Mouse (Mus musculus) lung, embryonic 14.5 days (tissue): Measurements from ENCODE around the gene Ppp1r2. TPM values are rescaled to one million over a fixed set of nuclear protein-coding genes. Genes with fewer than 3 reads are reported as not detected.

Experiments used
- ATAC-seq: fragments of 200-750 bp; cut with Nextera tagmentation; 2 replicates; pipeline ENCODE4 v1.8.0; 2017; ENCODE audit warnings: mild to moderate bottlenecking, moderate TSS enrichment, moderate library complexity; ENCODE audit not compliant: insufficient read depth
- DNase-seq: peaks from one replicate; pipeline ENCODE4 v3.0.0-alpha.2; 2015
- H3K27ac ChIP-seq: fragments of 300-500 bp; sonication (generic); 2 replicates; pipeline ENCODE4 v1.5.1; 2014; ENCODE audit warnings: low read depth, mild to moderate bottlenecking, moderate library complexity
- H3K27me3 ChIP-seq: fragments of 300-500 bp; sonication (generic); 2 replicates; pipeline ENCODE4 v1.6.1; 2014; ENCODE audit warnings: low read length, control low read depth; ENCODE audit not compliant: insufficient read depth
- H3K36me3 ChIP-seq: fragments of 300-500 bp; sonication (generic); 2 replicates; pipeline ENCODE4 v1.6.1; 2014; ENCODE audit warnings: control low read depth; ENCODE audit not compliant: insufficient read depth
- H3K4me1 ChIP-seq: fragments of 300-500 bp; sonication (generic); 2 replicates; pipeline ENCODE4 v1.6.1; 2014; ENCODE audit warnings: antibody characterized with exemption, control low read depth; ENCODE audit not compliant: insufficient read depth
- H3K4me2 ChIP-seq: fragments of 300-500 bp; sonication (generic); 2 replicates; pipeline ENCODE4 v1.6.1; 2014; ENCODE audit warnings: mild to moderate bottlenecking
- H3K4me3 ChIP-seq: fragments of 300-500 bp; sonication (generic); 2 replicates; pipeline ENCODE4 v1.5.1; 2014; ENCODE audit warnings: low read depth, low read length
- H3K9ac ChIP-seq: fragments of 300-500 bp; sonication (generic); 2 replicates; pipeline ENCODE4 v1.6.1; 2014
- H3K9me3 ChIP-seq: fragments of 300-500 bp; sonication (generic); 2 replicates; pipeline ENCODE4 v1.6.1; 2016; ENCODE audit warnings: low read depth, low read length, control low read depth
- CTCF ChIP-seq: IDR thresholded peaks from 2 replicates; pipeline ENCODE4 v1.5.1; 2016; ENCODE audit warnings: antibody characterized with exemption, low read depth
- WGBS: fragments of 180-500 bp; shearing (Covaris S2); extraction: QIAGEN DNeasy Blood & Tissue Kit; methylation state at CpG from one replicate; pipeline ENCODE4 v1.1.7; 2014; 5-methylcytosine and 5-hydroxymethylcytosine counted together
- polyA plus RNA-seq: library from polyadenylated mRNA; unstranded; fragments of >200 nt; fragmentation: Nextera tagmentation; extraction: Ambion mirVana; gene quantifications from 2 replicates; pipeline ENCODE4 v1.2.1, GENCODE M21; 2014

Gene Ppp1r2
- polyA plus RNA-seq, 1 experiment from 2014 or later, result 104 TPM

GRCm38 (mm10) chr16:31287712-31288111 lies 12.6 kb upstream of the Ppp1r2 start:
- Histone ChIP-seq H3K9me3 (no peaks in the 10 kb centered on the region), H3K4me1 (peaks cover 15% of the 10 kb centered on the region), H3K36me3 (no peaks in the 10 kb centered on the region), H3K27me3 (no peaks in the 10 kb centered on the region), H3K9ac (no peak overlapping the region), H3K4me3 (no peak overlapping the region), H3K27ac (no peak overlapping the region), H3K4me2 (no peak overlapping the region)
- WGBS, result 69% methylated on average over 3 of the region's 3 CpGs
- ATAC-seq, result no peak
- DNase-seq, result no peak
- no peak for TF ChIP-seq CTCF

GRCm38 (mm10) chr16:31286801-31287488 lies 11.9 kb upstream of the Ppp1r2 start:
- WGBS, result 88% methylated on average over 11 of the region's 11 CpGs
- Histone ChIP-seq H3K4me3 (no peak overlapping the region), H3K36me3 (no peaks in the 10 kb centered on the region), H3K27ac (no peak overlapping the region), H3K4me1 (peaks cover 12% of the 10 kb centered on the region), H3K4me2 (no peak overlapping the region), H3K9ac (no peak overlapping the region), H3K9me3 (no peaks in the 10 kb centered on the region), H3K27me3 (no peaks in the 10 kb centered on the region)
- DNase-seq, result no peak
- no peak for TF ChIP-seq CTCF
- no peak for ATAC-seq

DNA sequence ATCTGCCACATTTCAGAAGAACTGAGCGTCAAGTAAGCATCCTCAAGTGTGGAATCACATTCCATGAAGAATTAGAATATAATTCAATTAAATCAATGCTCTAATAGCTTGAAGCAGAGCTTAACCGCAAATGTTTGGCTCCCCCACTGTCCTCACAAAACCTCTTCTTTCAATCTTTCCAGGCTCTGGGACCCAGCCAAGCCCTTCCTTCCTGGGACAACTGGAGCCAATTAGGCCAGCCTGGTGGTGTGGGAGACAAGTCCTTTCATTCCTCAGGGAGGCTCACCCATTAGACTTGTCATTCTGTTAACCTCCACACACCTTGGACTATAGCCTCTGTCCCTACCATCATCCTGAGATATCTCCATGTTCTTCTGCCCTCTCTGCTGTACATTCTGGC lies 6.9 kb upstream of the Ppp1r2 start:
- Histone ChIP-seq H3K36me3 (no peaks in the 10 kb centered on the region), H3K27ac (no peak overlapping the region), H3K4me2 (no peak overlapping the region), H3K4me1 (no peaks in the 10 kb centered on the region), H3K27me3 (no peaks in the 10 kb centered on the region), H3K9ac (no peak overlapping the region), H3K4me3 (no peak overlapping the region), H3K9me3 (no peaks in the 10 kb centered on the region)
- DNase-seq (no peak), ATAC-seq (no peak)
- 86% methylated on average over 2 of the region's 2 CpGs for WGBS
- TF ChIP-seq CTCF, result no peak

- Histone ChIP-seq H3K4me2 (no peak overlapping the region), H3K4me3 (no peak overlapping the region), H3K27ac (no peak overlapping the region), H3K9ac (no peak overlapping the region), H3K36me3 (no peaks in the 10 kb centered on the region), H3K27me3 (no peaks in the 10 kb centered on the region), H3K4me1 (no peaks in the 10 kb centered on the region), H3K9me3 (no peaks in the 10 kb centered on the region)
- ATAC-seq, result no peak
- DNase-seq, result no peak
- WGBS, result 91% methylated on average over 4 of the region's 4 CpGs
- no peak for TF ChIP-seq CTCF
Measured at GRCm38 (mm10) chr16:31280176-31280575, 5.1 kb upstream of the Ppp1r2 start.

- H3K36me3 ChIP-seq, result no peaks in the 10 kb centered on the region
- no peak overlapping the region for H3K27ac ChIP-seq
- no peaks in the 10 kb centered on the region for H3K27me3 ChIP-seq
- peaks cover under 1% of the 10 kb centered on the region; the same call in 1 of the 2 replicates for H3K4me1 ChIP-seq
- no peak overlapping the region for H3K9ac ChIP-seq
- no peak for TF ChIP-seq CTCF
- WGBS, result 54% methylated on average over 6 of the region's 6 CpGs
- DNase-seq (no peak), ATAC-seq (no peak)
- H3K4me2 ChIP-seq, result no peak overlapping the region
- no peaks in the 10 kb centered on the region for H3K9me3 ChIP-seq
- H3K4me3 ChIP-seq, result no peak overlapping the region
Measured at GRCm38 (mm10) chr16:31278581-31278980, 3.5 kb upstream of the Ppp1r2 start.

DNA sequence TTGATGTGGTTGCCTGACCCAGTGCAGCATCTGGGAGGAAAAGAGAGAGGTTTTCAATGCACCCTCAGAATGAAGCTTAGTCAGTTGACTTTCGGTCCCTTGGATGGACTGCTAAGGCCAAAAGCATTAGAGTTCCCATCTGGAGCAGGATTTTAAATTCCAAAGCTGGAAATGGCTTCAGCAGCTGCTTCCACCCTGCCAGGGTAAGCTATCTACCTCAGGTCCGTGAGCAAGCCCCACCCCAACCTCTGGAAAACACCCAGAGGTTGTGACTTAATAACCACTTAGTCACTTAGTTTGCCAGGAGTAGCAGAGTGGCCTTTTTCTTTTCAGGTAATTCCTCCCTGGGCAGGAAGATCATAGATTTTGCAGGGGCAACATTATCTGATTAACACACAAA lies 3.0 kb upstream of the Ppp1r2 start:
- Histone ChIP-seq H3K9ac (no peak overlapping the region), H3K36me3 (no peaks in the 10 kb centered on the region), H3K27ac (no peak overlapping the region), H3K27me3 (no peaks in the 10 kb centered on the region), H3K4me2 (no peak overlapping the region), H3K4me1 (peaks cover 6% of the 10 kb centered on the region), H3K4me3 (no peak overlapping the region), H3K9me3 (no peaks in the 10 kb centered on the region)
- TF ChIP-seq CTCF, result no peak
- no peak for ATAC-seq
- DNase-seq, result no peak
- WGBS, result 57% methylated on average over 2 of the region's 2 CpGs

DNA sequence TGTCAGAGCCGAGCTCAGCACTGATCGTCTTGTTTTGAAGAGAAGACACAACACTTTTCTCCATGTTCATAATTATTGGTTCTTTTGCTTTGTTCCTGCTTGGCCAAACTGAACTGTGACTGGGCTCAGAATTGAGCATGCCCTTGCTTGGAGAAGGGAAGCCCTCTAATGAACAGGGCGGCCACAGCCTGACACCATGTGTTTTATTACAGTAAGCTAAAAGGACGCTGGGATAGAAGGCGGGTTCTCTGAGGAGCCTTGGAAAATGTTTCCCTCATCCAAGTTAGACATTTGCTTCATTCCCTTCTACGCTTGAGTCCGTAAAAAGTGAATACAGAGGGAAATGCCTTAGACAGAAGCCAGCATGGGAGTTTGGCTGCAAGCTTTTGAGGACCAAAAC lies 1.9 kb upstream of the Ppp1r2 start:
- H3K36me3 ChIP-seq, result no peaks in the 10 kb centered on the region
- ATAC-seq (no peak), DNase-seq (no peak)
- no peak overlapping the region for H3K4me3 ChIP-seq
- peaks cover 15% of the 10 kb centered on the region for H3K4me1 ChIP-seq
- no peak overlapping the region for H3K9ac ChIP-seq
- no peaks in the 10 kb centered on the region for H3K9me3 ChIP-seq
- peak overlapping the region; percentile 73 for H3K27ac ChIP-seq
- no peaks in the 10 kb centered on the region for H3K27me3 ChIP-seq
- H3K4me2 ChIP-seq, result no peak overlapping the region
- 67% methylated on average over 7 of the region's 7 CpGs for WGBS
- no peak for TF ChIP-seq CTCF
